Mouse (Mus musculus) C2C12 (cell line): Measurements from ENCODE around the gene Lonrf2.

Experiments
- CTCF ChIP-seq: IDR thresholded peaks from one replicate; pipeline ENCODE4 v1.5.1; 2011; ENCODE audit not compliant: control insufficient read depth, insufficient read depth, insufficient read length
- FOSL1 ChIP-seq: IDR thresholded peaks from one replicate; pipeline ENCODE4 v1.8.0; 2011; ENCODE audit warnings: mild to moderate bottlenecking, low read length; ENCODE audit not compliant: poor library complexity, insufficient read depth, severe bottlenecking
- MYOD1 ChIP-seq: IDR thresholded peaks from one replicate; pipeline ENCODE4 v1.6.1; 2011; ENCODE audit warnings: low read depth; ENCODE audit not compliant: control insufficient read depth, insufficient read length

DNA sequence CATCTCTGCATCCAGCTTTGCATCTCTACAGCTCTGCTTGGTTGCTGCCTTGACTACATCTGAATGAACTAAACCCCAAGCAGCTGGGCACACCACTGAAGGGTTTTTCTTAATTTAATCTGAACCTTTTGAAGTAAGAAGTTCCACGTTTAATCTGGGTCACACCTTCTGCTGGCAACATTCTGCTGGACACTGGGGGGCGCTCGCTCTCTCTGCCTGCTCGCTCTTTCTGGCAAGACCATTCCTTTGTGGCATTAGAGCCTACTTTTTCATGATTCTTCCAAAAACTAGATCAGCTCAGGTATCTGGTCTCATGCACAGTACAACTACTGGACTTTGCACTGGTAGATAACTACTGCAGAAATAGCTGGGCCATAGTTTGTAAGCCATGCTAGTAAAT, 25.7 kb upstream of the Lonrf2 start:
- no peak for TF ChIP-seq CTCF
- TF ChIP-seq FOSL1, result no peak
- TF ChIP-seq MYOD1, result no peak
